In genomic region chr12:73382290-73383178, GRCm38 (mm10) we compare ENCODE assay signal across 13 mouse cellular contexts.
A peak's percentile ranks its signal among the peaks of the same experiment; 100 is the strongest.
DNase-seq lines count a peak whose midpoint lies in the region; ATAC-seq and TF ChIP-seq lines count a peak whose summit lies in the region.
"Had no signal": no experiment of that assay in that cellular context is flagged by ENCODE, and none has a peak within 500 bp of the region (broad histone marks: within the 10 kb centered on the region; RNA-seq: fewer than 3 reads in every experiment).

No protein-coding gene starts in this region.

- H3K4me1 ChIP-seq in forebrain, embryonic 11.5 days (replicated peaks; ENCODE audit: control insufficient read depth, insufficient read depth, low read length) = 0 out of 2 replicates have a peak, but pooled peaks cover 3% of the 10 kb centered on the region
- H3K4me1 ChIP-seq in forebrain, embryonic 15.5 days = no peaks in the 10 kb centered on the region
- H3K4me1 ChIP-seq in kidney, postnatal 0 days (replicated peaks; ENCODE audit: insufficient read depth, low read length) = peaks cover 13% of the 10 kb centered on the region; the same call in 1 of the 2 replicates
- H3K4me1 ChIP-seq in brown adipose tissue, adult 24 weeks (ENCODE audit: control insufficient read depth, insufficient read depth, insufficient read length, low read length) = peaks cover 22% of the 10 kb centered on the region
- no peaks in the 10 kb centered on the region for H3K4me1 ChIP-seq in forebrain, embryonic 13.5 days

- H3K27ac ChIP-seq in forebrain, embryonic 11.5 days (ENCODE audit: low read depth, low read length) = no peak overlapping the region
- no peak overlapping the region for H3K27ac ChIP-seq in forebrain, embryonic 15.5 days (replicated peaks)
- peak overlapping the region; percentile 75 for H3K27ac ChIP-seq in kidney, postnatal 0 days
- H3K27ac ChIP-seq in brown adipose tissue, adult 24 weeks (replicated peaks; ENCODE audit: low read depth, low read length) = 0 out of 2 replicates have a peak overlapping the region, but pooled peaks have one; percentile 10
- no peak overlapping the region for H3K27ac ChIP-seq in forebrain, embryonic 13.5 days
- H3K27ac ChIP-seq: forebrain, embryonic 12.5 days; midbrain, embryonic 13.5 days had no signal

- no peaks in the 10 kb centered on the region for H3K9me3 ChIP-seq in forebrain, embryonic 11.5 days (ENCODE audit: control insufficient read depth, low read length)
- H3K9me3 ChIP-seq in forebrain, embryonic 15.5 days = no peaks in the 10 kb centered on the region
- H3K9me3 ChIP-seq in kidney, postnatal 0 days (replicated peaks; ENCODE audit: low read length) = no peaks in the 10 kb centered on the region
- H3K9me3 ChIP-seq in forebrain, embryonic 13.5 days (replicated peaks) = no peaks in the 10 kb centered on the region
- H3K9me3 ChIP-seq: forebrain, embryonic 12.5 days; midbrain, embryonic 13.5 days had no signal

- H3K9ac ChIP-seq in forebrain, embryonic 11.5 days (ENCODE audit: low read length) = no peak overlapping the region
- H3K9ac ChIP-seq in forebrain, embryonic 15.5 days (replicated peaks) = no peak overlapping the region
- H3K9ac ChIP-seq in kidney, postnatal 0 days (ENCODE audit: low read depth, low read length) = no peak overlapping the region
- H3K9ac ChIP-seq in forebrain, embryonic 13.5 days = no peak overlapping the region
- H3K9ac ChIP-seq: forebrain, embryonic 12.5 days; midbrain, embryonic 13.5 days had no signal

- ATAC-seq in forebrain, embryonic 11.5 days (replicated peaks; ENCODE audit: low FRiP score) = no peak
- ATAC-seq in forebrain, embryonic 15.5 days (replicated peaks) = no peak
- ATAC-seq in kidney, postnatal 0 days (replicated peaks; ENCODE audit: low FRiP score, low read depth) = no peak; the same call in 1 of the 2 replicates
- ATAC-seq in neutrophil, adult 5-6 weeks (ENCODE audit: extremely low read depth, insufficient number of reproducible peaks, low FRiP score, poor library complexity, severe bottlenecking) = peak; percentile 20; the same call in 1 of the 2 replicates
- no peak for ATAC-seq in forebrain, embryonic 13.5 days
- ATAC-seq: hindbrain, embryonic 16.5 days; midbrain, embryonic 13.5 days had no signal

- H3K36me3 ChIP-seq in forebrain, embryonic 11.5 days (ENCODE audit: control insufficient read depth, insufficient read depth, low read length) = no peaks in the 10 kb centered on the region
- no peaks in the 10 kb centered on the region for H3K36me3 ChIP-seq in forebrain, embryonic 15.5 days
- H3K36me3 ChIP-seq in kidney, postnatal 0 days (ENCODE audit: insufficient read depth, low read length) = no peaks in the 10 kb centered on the region
- H3K36me3 ChIP-seq in forebrain, embryonic 13.5 days (ENCODE audit: poor library complexity, severe bottlenecking) = no peaks in the 10 kb centered on the region
- H3K36me3 ChIP-seq: forebrain, embryonic 12.5 days; midbrain, embryonic 13.5 days had no signal

- WGBS in forebrain, embryonic 11.5 days = 71% methylated on average over 12 of the region's 12 CpGs
- WGBS in forebrain, embryonic 15.5 days = 76% methylated on average over 12 of the region's 12 CpGs
- WGBS in kidney, postnatal 0 days = 73% methylated on average over 12 of the region's 12 CpGs
- WGBS in forebrain, embryonic 13.5 days = 77% methylated on average over 12 of the region's 12 CpGs

- TF ChIP-seq CTCF in kidney, postnatal 0 days (IDR thresholded peaks at IDR 0.05; ENCODE audit: low read depth) = no peak

- H3K4me2 ChIP-seq in forebrain, embryonic 11.5 days (ENCODE audit: low read depth, low read length, severe bottlenecking) = no peak overlapping the region
- no peak overlapping the region for H3K4me2 ChIP-seq in forebrain, embryonic 15.5 days (replicated peaks)
- H3K4me2 ChIP-seq in kidney, postnatal 0 days (ENCODE audit: low read length) = no peak overlapping the region
- H3K4me2 ChIP-seq in forebrain, embryonic 13.5 days = no peak overlapping the region
- H3K4me2 ChIP-seq: forebrain, embryonic 12.5 days; midbrain, embryonic 13.5 days had no signal

- DNase-seq in forebrain, embryonic 11.5 days (ENCODE audit: low spot score) = peak; percentile 41
- no peak for DNase-seq in kidney, postnatal 0 days (ENCODE audit: low spot score)
- DNase-seq in kidney, adult 18-20 months = no peak
- no peak for DNase-seq in spleen, adult 12 weeks (ENCODE audit: low spot score)
- DNase-seq: cerebellum, adult 2 months; liver had no signal

- no peaks in the 10 kb centered on the region for H3K27me3 ChIP-seq in forebrain, embryonic 11.5 days (ENCODE audit: control insufficient read depth, insufficient read depth, low read length)
- no peaks in the 10 kb centered on the region for H3K27me3 ChIP-seq in forebrain, embryonic 15.5 days
- no peaks in the 10 kb centered on the region for H3K27me3 ChIP-seq in kidney, postnatal 0 days (ENCODE audit: insufficient read depth, low read length)
- H3K27me3 ChIP-seq in forebrain, embryonic 13.5 days = no peaks in the 10 kb centered on the region
- H3K27me3 ChIP-seq: forebrain, embryonic 12.5 days; midbrain, embryonic 13.5 days had no signal

- H3K4me3 ChIP-seq in forebrain, embryonic 11.5 days (ENCODE audit: low read depth, low read length) = no peak overlapping the region
- no peak overlapping the region for H3K4me3 ChIP-seq in forebrain, embryonic 15.5 days
- H3K4me3 ChIP-seq in kidney, postnatal 0 days (replicated peaks; ENCODE audit: low read depth, low read length) = no peak overlapping the region
- no peak overlapping the region for H3K4me3 ChIP-seq in brown adipose tissue, adult 24 weeks (ENCODE audit: insufficient read depth, low read depth, low read length)
- no peak overlapping the region for H3K4me3 ChIP-seq in forebrain, embryonic 13.5 days
- H3K4me3 ChIP-seq: forebrain, embryonic 12.5 days; midbrain, embryonic 13.5 days had no signal

Comparison
In these comparisons a context has a peak if more than half of its experiments do, and no peak if none do; other contexts are left out.
1. H3K27ac ChIP-seq: peak in kidney, postnatal 0 days (single experiment) and brown adipose tissue, adult 24 weeks (single experiment); none in forebrain, embryonic 11.5 days (single experiment), forebrain, embryonic 15.5 days (single experiment) and forebrain, embryonic 13.5 days (single experiment).